Mouse (Mus musculus) midbrain, embryonic 11.5 days (tissue): ENCODE data around the gene Jmjd8. TPM values are rescaled to one million over a fixed set of nuclear protein-coding genes. Genes with fewer than 3 reads are reported as not detected.

ENCODE experiments used
- ATAC-seq: fragments of 200-750 bp; cut with Nextera tagmentation; 2 replicates; pipeline ENCODE4 v1.8.0; 2017; ENCODE audit warnings: moderate TSS enrichment, moderate library complexity; ENCODE audit not compliant: low FRiP score
- DNase-seq: peaks from one replicate; pipeline ENCODE4 v3.0.0; 2015; ENCODE audit warnings: low spot score; ENCODE audit errors: missing footprints
- H3K27ac ChIP-seq: fragments of 300-500 bp; sonication (generic); 2 replicates; pipeline ENCODE4 v1.5.1; 2014; ENCODE audit warnings: low read depth, low read length
- H3K27me3 ChIP-seq: fragments of 300-500 bp; sonication (generic); 2 replicates; pipeline ENCODE4 v1.6.1; 2014; ENCODE audit warnings: mild to moderate bottlenecking, low read length, moderate library complexity, mixed read lengths; ENCODE audit not compliant: control insufficient read depth, insufficient read depth
- H3K36me3 ChIP-seq: fragments of 300-500 bp; sonication (generic); 2 replicates; pipeline ENCODE4 v1.6.1; 2014; ENCODE audit warnings: mild to moderate bottlenecking, low read length, moderate library complexity, mixed read lengths; ENCODE audit not compliant: control insufficient read depth, insufficient read depth
- H3K4me1 ChIP-seq: fragments of 300-500 bp; sonication (generic); 2 replicates; pipeline ENCODE4 v1.6.1; 2014; ENCODE audit warnings: low read length; ENCODE audit not compliant: control insufficient read depth, insufficient read depth
- H3K4me2 ChIP-seq: fragments of 300-500 bp; sonication (generic); 2 replicates; pipeline ENCODE4 v1.6.1; 2014; ENCODE audit warnings: mild to moderate bottlenecking, moderate library complexity
- H3K4me3 ChIP-seq: fragments of 300-500 bp; sonication (generic); 2 replicates; pipeline ENCODE4 v1.5.1; 2014; ENCODE audit warnings: low read depth, low read length
- H3K9ac ChIP-seq: fragments of 300-500 bp; sonication (generic); 2 replicates; pipeline ENCODE4 v1.6.1; 2014; ENCODE audit warnings: low read length
- H3K9me3 ChIP-seq: fragments of 300-500 bp; sonication (generic); 2 replicates; pipeline ENCODE4 v1.6.1; 2016; ENCODE audit warnings: low read length; ENCODE audit not compliant: control insufficient read depth
- WGBS: fragments of 180-500 bp; shearing (Covaris S2); extraction: QIAGEN DNeasy Blood & Tissue Kit; methylation state at CpG from one replicate; pipeline ENCODE4 v1.1.7; 2014; 5-methylcytosine and 5-hydroxymethylcytosine counted together
- polyA plus RNA-seq: library from polyadenylated mRNA; unstranded; fragments of >200 nt; fragmentation: Nextera tagmentation; extraction: Ambion mirVana; gene quantifications from 2 replicates; pipeline ENCODE4 v1.2.1, GENCODE M21; 2014

Jmjd8 gene
- polyA plus RNA-seq, 1 experiment from 2014 or later = 54.1 TPM

DNA sequence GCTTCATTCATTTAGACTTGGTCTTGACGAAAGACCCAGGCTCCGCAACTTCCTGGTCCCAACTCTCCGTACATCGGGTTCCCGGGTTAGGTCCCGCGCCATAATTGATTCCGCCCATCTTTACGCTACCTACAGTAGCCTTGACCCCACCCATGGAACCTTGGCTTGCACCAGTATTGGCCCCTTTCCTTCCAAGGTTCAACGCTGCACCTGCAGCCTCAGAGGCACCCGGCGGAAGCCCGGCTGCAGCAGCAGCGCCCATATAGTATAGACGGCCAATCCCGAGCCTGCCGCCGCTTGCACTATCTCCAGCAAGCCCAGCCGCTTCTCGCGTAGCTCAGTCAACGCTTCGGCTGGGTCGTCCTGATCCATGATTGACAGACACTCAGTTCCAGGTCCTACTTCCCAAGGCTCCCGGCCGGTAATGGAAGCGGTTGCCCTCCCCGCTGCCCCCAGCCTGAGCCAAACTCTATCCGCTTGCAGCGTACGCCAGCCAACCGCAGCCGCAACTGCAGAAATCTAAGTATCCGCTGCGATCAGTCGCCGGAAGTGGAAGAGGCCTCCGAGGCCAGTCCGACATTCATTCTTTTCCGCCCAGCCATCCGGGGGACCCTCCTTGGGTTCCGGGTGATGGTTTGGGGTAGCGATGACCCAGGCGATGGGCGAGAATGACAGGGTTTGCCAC, 36.7 kb upstream of the Jmjd8 start:
- DNase-seq = peak; percentile 99
- WGBS = under 1% methylated on average over 45 of the region's 45 CpGs
- Histone ChIP-seq H3K4me2 (peak overlapping the region; percentile 98), H3K4me1 (peaks cover 48% of the 10 kb centered on the region), H3K27me3 (no peaks in the 10 kb centered on the region), H3K4me3 (peak overlapping the region; percentile 82), H3K36me3 (0 out of 2 replicates have a peak, but pooled peaks cover 2% of the 10 kb centered on the region), H3K9ac (peak overlapping the region; percentile 87), H3K27ac (peak overlapping the region; percentile 75), H3K9me3 (no peaks in the 10 kb centered on the region)
- peak; percentile 45 for ATAC-seq

DNA sequence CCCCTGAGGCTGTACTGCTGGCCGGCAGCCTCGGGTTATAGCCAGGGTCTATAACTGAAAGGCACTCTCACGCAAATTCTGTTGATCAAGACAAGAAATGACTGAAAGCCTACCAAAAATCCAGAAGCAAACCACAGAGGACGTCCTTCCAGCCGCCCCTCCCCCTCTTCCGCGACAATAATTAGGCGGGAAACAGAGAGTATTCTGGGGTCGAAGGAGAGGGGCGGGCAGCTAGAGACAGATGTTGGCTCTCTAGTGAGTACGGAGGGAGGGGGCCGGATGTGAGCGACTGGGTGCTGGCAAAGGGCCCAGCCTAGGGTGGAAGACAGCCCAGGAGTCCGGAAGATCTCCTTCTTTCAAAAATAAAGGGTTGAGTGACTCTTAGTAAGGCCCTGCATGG, 36.1 kb upstream of the Jmjd8 start, which contains the start of gene Fam173a:
Gene Fam173a (minus strand): TSS at position 287 of the 400 bp plus-strand sequence.
- peak within 1 kb of the TSS; percentile 82 for H3K4me3 ChIP-seq
- peak within 1 kb of the TSS; percentile 87 for H3K9ac ChIP-seq
- ATAC-seq (peak; percentile 16; the same call in 1 of the 2 replicates), DNase-seq (no peak)
- WGBS = under 1% methylated on average over 14 of the region's 14 CpGs
- peaks cover 54% of the 10 kb centered on the region for H3K4me1 ChIP-seq
- peak within 1 kb of the TSS; percentile 98 for H3K4me2 ChIP-seq
- 0 out of 2 replicates have a peak, but pooled peaks cover 2% of the 10 kb centered on the region for H3K36me3 ChIP-seq
- no peaks in the 10 kb centered on the region for H3K27me3 ChIP-seq
- no peaks in the 10 kb centered on the region for H3K9me3 ChIP-seq
- peak within 1 kb of the TSS; percentile 75 for H3K27ac ChIP-seq

GRCm38 (mm10) chr17:25794197-25794596, 34.5 kb upstream of the Jmjd8 start:
- peaks cover 55% of the 10 kb centered on the region for H3K4me1 ChIP-seq
- peak overlapping the region; percentile 75 for H3K27ac ChIP-seq
- WGBS = 28% methylated on average over 13 of the region's 13 CpGs
- ATAC-seq (peak; percentile 48), DNase-seq (peak; percentile 91)
- peak overlapping the region; percentile 87 for H3K9ac ChIP-seq
- 0 out of 2 replicates have a peak, but pooled peaks cover 2% of the 10 kb centered on the region for H3K36me3 ChIP-seq
- H3K4me3 ChIP-seq = peak overlapping the region; percentile 89
- no peaks in the 10 kb centered on the region for H3K9me3 ChIP-seq
- no peaks in the 10 kb centered on the region for H3K27me3 ChIP-seq
- H3K4me2 ChIP-seq = peak overlapping the region; percentile 98

- no peaks in the 10 kb centered on the region for H3K36me3 ChIP-seq
- peak overlapping the region; percentile 89 for H3K4me3 ChIP-seq
- WGBS = 51% methylated on average over 17 of the region's 17 CpGs
- H3K27me3 ChIP-seq = no peaks in the 10 kb centered on the region
- DNase-seq (no peak), ATAC-seq (no peak)
- H3K4me1 ChIP-seq = peaks cover 55% of the 10 kb centered on the region
- peak overlapping the region; percentile 87 for H3K9ac ChIP-seq
- H3K9me3 ChIP-seq = no peaks in the 10 kb centered on the region
- peak overlapping the region; percentile 75 for H3K27ac ChIP-seq
- peak overlapping the region; percentile 98 for H3K4me2 ChIP-seq
Measured at GRCm38 (mm10) chr17:25794998-25795397, 33.7 kb upstream of the Jmjd8 start.

- DNase-seq = peak; percentile 95
- peaks cover 55% of the 10 kb centered on the region for H3K4me1 ChIP-seq
- H3K9ac ChIP-seq = peak within 1 kb of the TSS; percentile 87
- WGBS = 4% methylated on average over 6 of the region's 6 CpGs
- peak within 1 kb of the TSS; percentile 98 for H3K4me2 ChIP-seq
- peak within 1 kb of the TSS; percentile 75 for H3K27ac ChIP-seq
- ATAC-seq = peak; percentile 61
- peak within 1 kb of the TSS; percentile 89 for H3K4me3 ChIP-seq
- H3K36me3 ChIP-seq = no peaks in the 10 kb centered on the region
- H3K27me3 ChIP-seq = no peaks in the 10 kb centered on the region
- H3K9me3 ChIP-seq = no peaks in the 10 kb centered on the region
Measured at GRCm38 (mm10) chr17:25795609-25796092, 33.0 kb upstream of the Jmjd8 start, which contains the start of gene AC134908.4. Gene AC134908.4 (minus strand): TSS chr17:25795659.

DNA sequence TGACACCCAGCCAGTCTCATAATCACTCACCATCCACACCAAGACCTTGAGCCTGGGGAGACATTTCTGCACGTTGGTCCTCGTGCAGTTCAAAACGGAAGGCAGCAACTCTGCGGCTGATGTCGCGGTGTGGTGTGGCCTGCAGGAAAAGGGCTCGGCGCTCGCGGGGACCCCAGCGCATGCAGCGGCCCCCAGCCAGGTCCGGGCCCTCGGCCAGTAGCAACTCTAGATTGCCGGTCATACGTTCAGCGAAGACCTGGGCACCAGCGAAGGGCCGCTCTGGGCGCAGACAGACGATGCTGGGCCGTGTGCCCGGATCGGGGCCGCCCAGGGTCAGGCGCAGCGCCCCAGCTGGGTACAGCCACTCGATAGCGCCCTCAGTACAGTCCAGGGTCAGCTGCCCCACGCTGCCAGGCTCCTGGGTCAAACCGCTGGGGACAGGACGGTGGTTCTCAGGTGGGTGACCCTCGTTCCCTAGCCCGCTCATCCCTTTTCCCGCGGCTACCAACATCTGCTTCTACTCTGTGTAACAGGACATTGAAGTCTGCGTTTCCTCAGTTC, 32.4 kb upstream of the Jmjd8 start:
- Histone ChIP-seq H3K9ac (peak overlapping the region; percentile 87), H3K27ac (peak overlapping the region; percentile 75), H3K27me3 (no peaks in the 10 kb centered on the region), H3K4me3 (peak overlapping the region; percentile 89), H3K36me3 (no peaks in the 10 kb centered on the region), H3K9me3 (no peaks in the 10 kb centered on the region), H3K4me2 (peak overlapping the region; percentile 98), H3K4me1 (peaks cover 49% of the 10 kb centered on the region)
- peak; percentile 96 for DNase-seq
- no peak for ATAC-seq
- under 1% methylated on average over 36 of the region's 37 CpGs for WGBS

- Histone ChIP-seq H3K36me3 (no peaks in the 10 kb centered on the region), H3K9me3 (no peaks in the 10 kb centered on the region), H3K27me3 (no peaks in the 10 kb centered on the region), H3K4me1 (peaks cover 45% of the 10 kb centered on the region), H3K4me2 (peak within 1 kb of the TSS; percentile 98), H3K9ac (peak within 1 kb of the TSS; percentile 87), H3K27ac (peak within 1 kb of the TSS; percentile 75), H3K4me3 (peak within 1 kb of the TSS; percentile 89)
- peak; percentile 96 for DNase-seq
- WGBS = under 1% methylated on average over 34 of the region's 35 CpGs
- peak; percentile 76 for ATAC-seq
Measured at GRCm38 (mm10) chr17:25796951-25797369, 31.7 kb upstream of the Jmjd8 start, which contains the start of gene Metrn. Gene Metrn (minus strand): TSS chr17:25797136.

- Histone ChIP-seq H3K9ac (no peak overlapping the region), H3K4me2 (no peak overlapping the region), H3K4me1 (peaks cover 30% of the 10 kb centered on the region), H3K4me3 (no peak overlapping the region), H3K9me3 (no peaks in the 10 kb centered on the region), H3K36me3 (no peaks in the 10 kb centered on the region), H3K27me3 (no peaks in the 10 kb centered on the region), H3K27ac (no peak overlapping the region)
- 8% methylated on average over 6 of the region's 6 CpGs for WGBS
- peak; percentile 97 for DNase-seq
- no peak for ATAC-seq
Measured at GRCm38 (mm10) chr17:25801029-25801428, 27.6 kb upstream of the Jmjd8 start.
